Mouse (Mus musculus): ENCODE results near the gene P4hb.

DNA sequence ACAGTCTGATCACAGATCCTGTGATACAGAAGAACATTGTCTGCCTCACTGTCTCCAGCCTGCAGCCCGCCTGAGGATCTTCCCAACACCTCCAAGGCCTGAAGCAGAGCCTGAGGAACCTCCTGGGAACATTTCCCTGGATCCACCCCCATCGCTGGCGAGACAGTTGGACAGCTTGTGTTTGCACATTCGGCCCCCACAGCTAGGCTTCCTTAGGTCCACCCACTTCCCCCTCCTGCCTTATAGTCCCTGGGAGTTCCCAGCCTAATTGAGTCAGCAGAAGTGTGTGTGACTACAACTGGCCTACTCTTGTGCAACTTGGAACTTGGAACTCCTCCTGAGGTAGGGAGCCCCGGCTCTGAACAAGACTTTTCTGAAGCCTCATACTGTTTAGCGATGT, 55.0 kb downstream of the P4hb start:
- TF ChIP-seq GATA1 (IDR thresholded peaks at IDR 0.05; ENCODE audit: borderline replicate concordance, low read length) = no peak
- TF ChIP-seq FLI1 (IDR thresholded peaks at IDR 0.05; ENCODE audit: low read length) = no peak

Measured in megakaryocyte, embryonic 14.5 days (primary cell).